Mouse (Mus musculus): ENCODE measurements at regions not wholly inside any gene's neighbourhood (a gene's known extent, or its start where the extent isn't known, plus 50 kb on each side); places are given as distances from the start of the nearest gene placed in this dataset.
A peak's percentile ranks its signal among the peaks of the same experiment; 100 is the strongest.

- peak; percentile 2 for DNase-seq (ENCODE audit: low read depth)
Measured at GRCm38 (mm10) chrX:86490309-86490708, 185.4 kb upstream of the Mageb4 start.
